Mouse (Mus musculus): ENCODE measurements around the gene Retreg3. TPM values are rescaled to one million over a fixed set of nuclear protein-coding genes. Genes with fewer than 3 reads are reported as not detected.

Retreg3 gene
- polyA plus RNA-seq, 1 experiment, result 11.0 TPM

DNA sequence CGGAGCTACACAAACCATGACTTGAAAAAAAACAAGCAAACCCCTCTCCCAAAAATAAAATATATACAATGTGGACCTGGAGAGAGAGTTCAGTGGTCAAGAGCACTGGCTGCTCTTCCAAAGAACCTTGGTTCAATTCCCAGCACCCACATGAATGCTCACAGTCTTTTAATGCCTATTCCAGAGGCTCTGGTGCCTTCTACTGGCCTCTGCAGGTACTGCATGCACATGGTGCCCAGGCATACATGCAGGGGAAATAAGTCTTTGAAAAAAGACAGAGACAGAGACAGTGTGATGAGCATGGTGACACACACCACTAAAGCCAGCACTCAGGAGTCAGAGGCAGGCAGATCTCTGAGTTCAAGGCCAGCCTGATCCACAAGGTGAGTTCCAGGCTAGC is 65.7 kb downstream of the Retreg3 start:
- TF ChIP-seq GATA1 (IDR thresholded peaks at IDR 0.05; ENCODE audit: low read length), result no peak

DNA sequence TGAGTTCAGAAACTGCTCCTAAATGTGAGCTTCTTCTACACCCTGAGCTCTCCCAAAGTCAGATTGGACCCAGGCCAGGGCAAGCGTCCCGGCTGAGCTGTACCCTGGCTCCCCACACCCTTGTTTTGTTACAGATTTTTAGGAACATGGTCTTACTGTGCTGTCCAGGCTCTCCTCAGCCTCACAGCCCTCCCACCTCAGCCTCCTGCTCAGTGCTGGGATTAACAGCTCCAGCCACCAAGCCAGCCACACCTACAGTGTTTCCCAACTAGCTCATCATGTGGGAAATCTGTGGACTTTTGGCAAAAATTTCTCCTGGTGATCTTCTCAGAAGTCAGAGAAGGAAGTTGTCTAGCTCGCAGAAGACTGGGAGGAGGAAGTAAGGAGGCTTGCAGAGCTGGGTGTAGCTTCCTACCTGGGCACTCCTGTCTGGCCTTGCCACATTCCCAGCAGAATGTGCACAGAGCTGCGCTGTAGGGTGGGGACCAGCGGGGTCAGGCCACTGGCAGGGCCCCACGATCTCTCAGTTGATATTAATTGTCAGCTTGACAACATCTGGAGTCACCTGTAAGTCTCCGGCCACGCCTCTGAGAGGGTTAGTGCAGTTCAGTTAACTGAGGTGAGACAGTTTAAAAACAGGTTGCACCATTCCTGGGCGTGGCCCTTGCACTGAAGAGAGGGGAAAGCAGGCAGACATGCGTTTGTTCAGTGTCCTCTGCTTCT is 66.8 kb downstream of the Retreg3 start:
- TF ChIP-seq GATA1 (IDR thresholded peaks at IDR 0.05; ENCODE audit: low read length), result no peak

DNA sequence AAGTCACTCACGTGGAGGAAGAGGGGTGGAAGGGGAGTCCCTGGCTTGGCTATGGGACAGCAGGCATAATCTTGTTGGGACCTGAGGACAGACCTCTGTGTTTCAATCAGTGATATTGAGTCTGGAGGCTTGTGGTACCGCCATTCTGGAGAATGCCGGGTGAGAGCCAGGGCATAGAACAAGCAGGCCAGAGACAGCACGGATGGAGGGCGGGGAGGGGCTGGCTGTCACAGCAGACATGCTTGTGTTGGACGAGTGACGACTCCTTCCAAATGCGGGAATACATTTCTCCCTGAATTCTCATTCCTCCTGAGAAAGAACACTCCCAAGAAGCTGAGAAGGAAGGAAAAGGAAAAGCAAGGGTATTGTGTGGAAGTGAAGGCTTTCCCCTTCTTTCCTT is 68.1 kb downstream of the Retreg3 start:
- TF ChIP-seq GATA1 (IDR thresholded peaks at IDR 0.05; ENCODE audit: low read length), result no peak

DNA sequence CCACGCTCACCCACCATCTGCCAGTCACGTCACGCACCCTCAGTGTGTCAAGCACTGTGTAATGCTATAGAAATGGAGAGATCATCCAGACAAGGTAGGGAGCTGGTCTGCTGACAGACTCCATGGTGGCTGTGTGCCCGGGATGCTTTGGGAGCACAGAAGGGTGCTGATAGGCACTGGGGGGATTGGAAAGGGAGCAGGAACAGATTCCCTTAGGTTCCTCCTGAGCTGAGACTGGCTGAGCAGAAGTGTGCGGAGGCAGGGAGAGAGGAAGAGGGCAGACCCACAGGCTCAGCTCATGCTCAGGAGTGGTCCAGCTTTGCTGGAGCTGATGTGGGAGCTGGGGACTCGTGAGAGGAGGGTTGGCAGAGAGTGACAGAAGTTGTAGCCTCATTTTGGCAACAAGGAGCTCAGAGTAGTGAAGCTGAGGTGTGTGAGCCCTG is 68.6 kb downstream of the Retreg3 start:
- no peak for TF ChIP-seq GATA1 (IDR thresholded peaks at IDR 0.05; ENCODE audit: low read length)

DNA sequence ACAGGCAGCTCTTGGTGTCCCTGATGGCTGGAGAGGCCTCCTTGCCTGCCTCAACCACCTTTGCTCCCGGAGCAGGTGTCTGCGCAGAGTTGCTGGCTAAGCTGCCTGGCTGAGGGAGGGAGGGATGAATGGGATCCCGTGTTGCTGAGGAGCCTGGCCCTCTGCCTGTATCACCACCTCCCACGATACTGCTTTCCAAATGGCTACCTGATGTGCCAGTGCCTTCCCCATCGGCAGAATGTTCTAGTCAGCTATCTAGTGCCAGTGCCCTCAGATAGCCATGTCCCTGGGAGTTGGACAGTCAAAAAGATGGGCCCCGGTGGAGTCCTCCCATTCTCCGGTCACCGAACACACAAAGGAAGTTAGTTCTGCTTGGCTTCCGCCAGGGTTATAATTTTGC is 69.3 kb downstream of the Retreg3 start:
- no peak for TF ChIP-seq GATA1 (IDR thresholded peaks at IDR 0.05; ENCODE audit: low read length)

DNA sequence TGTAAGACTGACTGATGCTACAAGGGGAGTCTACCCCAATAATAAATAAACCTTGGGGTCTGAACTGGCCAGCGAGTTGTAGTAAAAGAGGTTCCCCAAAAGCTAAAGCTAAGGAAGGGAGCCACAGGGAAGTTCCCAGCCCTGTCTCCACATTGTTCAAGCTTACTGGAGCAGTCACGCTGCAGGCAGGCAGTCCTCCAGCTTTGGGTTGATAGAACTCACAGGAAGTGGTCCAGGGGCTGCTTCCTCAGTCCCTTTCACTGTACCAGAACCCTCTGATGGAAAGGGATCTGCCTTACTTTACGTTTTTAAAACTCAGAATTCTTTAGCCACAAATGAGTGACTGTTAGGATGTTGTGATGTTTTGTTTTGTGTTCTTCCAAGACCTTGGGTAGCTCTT is 72.2 kb downstream of the Retreg3 start:
- no peak for TF ChIP-seq GATA1 (IDR thresholded peaks at IDR 0.05; ENCODE audit: low read length)

DNA sequence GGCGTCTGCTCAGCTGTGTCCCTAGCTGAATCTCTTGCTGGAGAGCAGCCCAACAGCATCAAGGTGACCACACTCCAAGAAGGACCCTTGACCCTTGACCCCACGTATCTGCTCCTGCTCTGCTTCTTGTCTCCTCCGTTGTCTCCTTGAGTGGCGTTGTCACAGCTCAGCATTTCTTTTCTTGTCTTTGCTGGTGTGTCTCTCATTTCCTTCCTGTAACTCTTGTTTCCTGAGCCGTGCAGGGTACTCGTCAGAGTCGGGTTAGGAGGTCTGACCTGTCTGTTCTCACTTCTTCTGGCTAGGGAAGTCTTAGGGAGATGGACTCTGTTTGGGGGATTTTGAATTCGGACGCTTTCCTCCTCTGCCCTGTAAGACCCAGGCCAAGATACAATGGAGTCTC is 73.3 kb downstream of the Retreg3 start:
- no peak for TF ChIP-seq GATA1 (IDR thresholded peaks at IDR 0.05; ENCODE audit: low read length)

Other genes with a start within 250 kb of the Retreg3 start
- gene Stat3, start 180.4 kb downstream of the Retreg3 start, polyA plus RNA-seq (2012), result 10.6 and 22.4 TPM in 2 replicates
- 0.93 and 1.4 TPM in 2 replicates for gene Cavin1, start 149.0 kb downstream of the Retreg3 start, polyA plus RNA-seq (2012)
- 50.3 and 55.2 TPM in 2 replicates for gene Atp6v0a1, start 110.4 kb downstream of the Retreg3 start, polyA plus RNA-seq (2012)
- gene Naglu, start 49.9 kb downstream of the Retreg3 start, polyA plus RNA-seq (2012), result 3.7 and 8.6 TPM in 2 replicates
- gene Hsd17b1, start 41.5 kb downstream of the Retreg3 start, polyA plus RNA-seq (2012), result 0.06 and 0.09 TPM in 2 replicates
- gene Coasy, start 37.3 kb downstream of the Retreg3 start, polyA plus RNA-seq (2012), result 39.5 and 44.5 TPM in 2 replicates
- 16.7 and 22.4 TPM in 2 replicates for gene Mlx, start 32.6 kb downstream of the Retreg3 start, polyA plus RNA-seq (2012)
- gene Psmc3ip, start 24.5 kb downstream of the Retreg3 start, polyA plus RNA-seq (2012), result 27.1 and 30.8 TPM in 2 replicates
- 107 and 114 TPM in 2 replicates for gene Tubg1, start within 50 bp of the Retreg3 start, polyA plus RNA-seq (2012)
- gene Tubg2, start 36.0 kb upstream of the Retreg3 start, polyA plus RNA-seq (2012), result not detected in 2 replicates
- gene Cntnap1, start 50.6 kb upstream of the Retreg3 start, polyA plus RNA-seq (2012), result 0.01 and 0.02 TPM in 2 replicates
- gene Plekhh3, start 51.5 kb upstream of the Retreg3 start, polyA plus RNA-seq (2012), result 2.3 and 2.8 TPM in 2 replicates
- gene Ccr10, start 55.5 kb upstream of the Retreg3 start, polyA plus RNA-seq (2012), result not detected in 2 replicates
- gene Ezh1, start 106.6 kb upstream of the Retreg3 start, polyA plus RNA-seq (2012), result 1.3 and 3.6 TPM in 2 replicates
- 0.08 TPM in 1 of 2 replicates, not detected in the other for gene Ramp2, start 126.1 kb upstream of the Retreg3 start, polyA plus RNA-seq (2012)
- 122 and 174 TPM in 2 replicates for gene Vps25, start 133.8 kb upstream of the Retreg3 start, polyA plus RNA-seq (2012)
- 60.9 and 68.4 TPM in 2 replicates for gene Wnk4, start 140.7 kb upstream of the Retreg3 start, polyA plus RNA-seq (2012)
- 0.06 TPM in 2 replicates for gene Cntd1, start 159.1 kb upstream of the Retreg3 start, polyA plus RNA-seq (2012)
- 23.1 and 57.7 TPM in 2 replicates for gene Coa3, start 159.2 kb upstream of the Retreg3 start, polyA plus RNA-seq (2012)
- 127 and 150 TPM in 2 replicates for gene Becn1, start 182.4 kb upstream of the Retreg3 start, polyA plus RNA-seq (2012)
- gene Psme3, start 196.3 kb upstream of the Retreg3 start, polyA plus RNA-seq (2012), result 79.5 and 97.2 TPM in 2 replicates
- 6.2 and 8.6 TPM in 2 replicates for gene Aoc2, start 205.2 kb upstream of the Retreg3 start, polyA plus RNA-seq (2012)
- 0.05 TPM in 1 of 2 replicates, not detected in the other for gene Aoc3, start 210.7 kb upstream of the Retreg3 start, polyA plus RNA-seq (2012)
- not detected in 2 replicates for gene G6pc, start 247.7 kb upstream of the Retreg3 start, polyA plus RNA-seq (2012)